15 mouse cellular contexts compared by ENCODE assay signal in the genomic region with DNA sequence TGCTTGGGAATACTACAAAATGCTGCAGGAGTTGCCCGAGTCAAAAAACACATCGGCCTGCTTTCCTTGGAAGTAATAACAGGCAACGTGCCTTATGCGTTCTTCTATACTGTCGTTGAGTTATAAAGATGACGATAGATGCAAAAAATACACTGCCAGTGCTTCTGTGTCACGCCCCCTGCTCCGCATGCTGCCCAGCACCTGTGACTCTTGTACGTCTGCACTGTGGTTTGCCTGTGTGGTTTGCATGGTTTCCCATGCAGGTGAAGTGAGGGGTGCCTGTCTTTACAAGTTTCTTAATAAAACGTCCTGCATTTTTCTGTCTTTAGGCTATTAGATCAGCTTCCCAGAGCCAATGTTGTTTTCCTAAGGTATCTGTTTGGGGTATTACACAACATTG.
"Had no signal": no experiment of that assay in that cellular context is flagged by ENCODE, and none has a peak within 500 bp of the region (broad histone marks: within the 10 kb centered on the region; RNA-seq: fewer than 3 reads in every experiment).

No protein-coding gene starts in this region.

- H3K4me2 ChIP-seq: kidney, embryonic 15.5 days; limb, embryonic 15.5 days; liver, embryonic 13.5 days; lung, embryonic 15.5 days; midbrain, embryonic 12.5 days; neural tube, embryonic 15.5 days had no signal

- H3K9ac ChIP-seq: kidney, embryonic 15.5 days; limb, embryonic 15.5 days; liver, embryonic 13.5 days; liver, postnatal 0 days; lung, embryonic 15.5 days; midbrain, embryonic 12.5 days; neural tube, embryonic 15.5 days had no signal

- H3K27me3 ChIP-seq: kidney, embryonic 15.5 days; limb, embryonic 15.5 days; liver, embryonic 13.5 days; lung, embryonic 15.5 days; megakaryocyte, embryonic 14.5 days; midbrain, embryonic 12.5 days; neural tube, embryonic 15.5 days had no signal

- H3K4me3 ChIP-seq: kidney, embryonic 15.5 days; limb, embryonic 15.5 days; liver, embryonic 13.5 days; lung, embryonic 15.5 days; megakaryocyte, embryonic 14.5 days; midbrain, embryonic 12.5 days; neural tube, embryonic 15.5 days had no signal

- H3K9me3 ChIP-seq: kidney, embryonic 15.5 days; limb, embryonic 15.5 days; liver, embryonic 13.5 days; lung, embryonic 15.5 days; megakaryocyte, embryonic 14.5 days; midbrain, embryonic 12.5 days; neural tube, embryonic 15.5 days had no signal

- H3K27ac ChIP-seq: kidney, embryonic 15.5 days; limb, embryonic 15.5 days; liver, embryonic 13.5 days; lung, embryonic 15.5 days; macrophage; midbrain, embryonic 12.5 days; neural tube, embryonic 15.5 days had no signal

- H3K36me3 ChIP-seq: liver, embryonic 13.5 days; midbrain, embryonic 12.5 days had no signal

- DNase-seq: kidney, adult 18-20 months; kidney, postnatal 14 days; layer of hippocampus, postnatal 36 days; liver, embryonic 13.5 days; liver, postnatal 0 days; lung, postnatal 14 days; right cerebral cortex, adult 18-20 months; right cerebral cortex, postnatal 25 days had no signal

- H3K4me1 ChIP-seq: kidney, embryonic 15.5 days; limb, embryonic 15.5 days; liver, embryonic 13.5 days; megakaryocyte, embryonic 14.5 days; midbrain, embryonic 12.5 days; neural tube, embryonic 15.5 days had no signal

- ATAC-seq: liver, postnatal 0 days had no signal
